Mouse (Mus musculus) B cell, adult 2 months (primary cell): Measurements from ENCODE around the gene Rps29.
A peak's percentile ranks its signal among the peaks of the same experiment; 100 is the strongest.

Experiments
- DNase-seq, 2 experiments: peaks; one replicate each; pipeline ENCODE4 v3.0.0; 2022

Gene Rps29

DNA sequence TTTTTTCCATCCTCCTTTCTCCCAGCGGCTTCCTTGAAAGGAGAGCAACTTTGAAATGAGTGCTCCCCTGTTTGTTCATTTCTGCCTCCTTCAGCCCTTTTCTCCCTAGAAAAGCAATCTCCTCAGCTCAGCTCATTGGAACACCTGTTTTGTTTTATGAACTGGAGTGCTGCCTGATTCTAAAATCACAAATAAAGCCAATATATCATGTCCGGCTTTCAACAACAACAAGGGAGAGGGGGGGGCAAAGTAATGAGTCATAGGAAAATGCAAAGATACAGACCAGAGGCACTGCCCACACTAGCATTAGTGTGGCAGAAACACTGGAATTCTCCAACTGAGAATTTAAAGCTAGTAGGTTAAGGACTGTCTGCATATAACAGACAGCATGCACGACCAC, 31.4 kb downstream of the Rps29 start:
- DNase-seq = no peak

DNA sequence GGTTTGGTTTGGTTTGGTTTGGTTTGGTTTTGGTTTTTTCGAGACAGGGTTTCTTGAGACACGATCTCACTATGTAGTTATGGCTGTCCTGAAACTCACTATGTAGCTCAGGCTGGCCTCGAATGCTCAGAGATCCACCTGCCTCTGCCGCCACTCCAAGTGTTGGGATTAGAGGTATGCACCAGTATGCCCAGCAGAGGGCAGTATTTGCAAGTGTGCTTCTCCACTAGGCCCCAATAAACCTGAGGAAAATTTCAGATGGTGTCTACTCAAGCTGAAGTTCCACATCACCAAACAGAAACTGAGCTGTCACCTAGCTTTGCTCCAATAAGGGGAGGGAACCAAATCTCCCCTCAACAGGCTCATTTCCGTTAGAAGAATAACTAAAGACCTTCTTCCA, 31.8 kb downstream of the Rps29 start:
- peak; percentile 52 to 56 for DNase-seq

DNA sequence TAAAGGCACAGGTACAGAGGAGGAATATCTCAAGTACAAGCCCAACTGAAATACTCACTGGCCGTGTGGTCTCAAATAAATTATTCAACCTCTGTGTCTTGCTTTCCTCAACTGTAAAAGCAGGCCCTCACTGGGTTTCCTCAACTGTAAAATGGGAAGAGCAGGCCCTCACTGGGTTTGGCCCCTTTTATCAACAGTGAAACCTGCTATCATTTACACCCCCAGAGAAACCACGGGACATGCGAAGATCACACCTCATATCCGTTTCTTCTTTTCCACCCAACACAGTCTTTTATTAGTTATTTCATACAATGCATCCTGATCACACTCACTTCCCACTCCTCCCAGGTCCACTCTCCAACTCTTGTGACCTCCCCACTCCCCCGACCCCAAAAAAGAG, 33.9 kb downstream of the Rps29 start:
- no peak for DNase-seq

DNA sequence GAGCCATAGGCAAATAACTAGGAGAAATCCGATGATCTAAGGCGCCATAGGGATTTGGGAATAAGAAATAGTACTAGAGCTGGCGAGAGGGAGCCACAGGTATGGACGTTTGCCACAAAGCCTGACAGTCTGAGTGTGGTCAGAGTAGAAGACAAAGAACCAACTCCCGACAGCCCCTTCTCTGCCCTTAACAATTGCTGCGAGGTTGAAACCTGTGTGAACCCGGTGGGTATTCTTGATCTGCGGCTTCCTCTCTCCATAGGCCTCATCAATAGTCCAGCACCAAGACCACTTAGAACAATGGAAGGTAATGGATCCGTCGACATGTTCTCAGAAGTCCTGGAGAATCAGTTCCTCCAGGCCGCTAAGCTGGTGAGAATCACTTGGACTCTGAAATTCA, 36.2 kb downstream of the Rps29 start:
- DNase-seq = no peak

DNA sequence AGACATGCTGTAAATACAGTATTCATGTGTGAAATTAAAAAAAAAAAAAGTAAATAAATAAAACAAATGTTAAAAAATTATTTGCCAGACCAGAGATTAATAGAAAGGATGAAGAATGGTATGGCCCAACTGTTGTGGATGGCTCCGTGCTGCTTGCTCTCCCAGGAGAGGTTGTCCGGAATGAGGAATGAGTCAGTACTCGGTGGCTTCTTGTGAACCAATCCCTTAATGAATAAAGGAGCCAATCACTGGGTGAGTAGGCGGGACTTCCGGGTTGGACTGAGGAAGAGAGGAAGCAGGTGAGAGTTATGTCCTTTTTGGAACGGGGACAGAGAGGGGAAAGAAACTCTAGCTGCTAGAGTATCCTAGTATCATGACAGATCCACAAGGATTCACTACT, 39.1 kb downstream of the Rps29 start:
- no peak for DNase-seq
